Mouse (Mus musculus) forebrain, postnatal 0 days (tissue): ENCODE results near the gene Zbtb12. TPM values are rescaled to one million over a fixed set of nuclear protein-coding genes. Genes with fewer than 3 reads are reported as not detected.

Experiments used
- ATAC-seq: fragments of 200-750 bp; cut with Nextera tagmentation; 2 replicates; pipeline ENCODE4 v1.8.0; 2017; ENCODE audit warnings: mild to moderate bottlenecking, moderate library complexity
- DNase-seq: peaks from one replicate; pipeline ENCODE4 v3.0.0-alpha.2; 2015
- H3K27ac ChIP-seq: fragments of 300-500 bp; sonication (generic); 2 replicates; pipeline ENCODE4 v1.5.1; 2014; ENCODE audit warnings: low read depth, mild to moderate bottlenecking, antibody characterized with exemption, low read length, moderate library complexity, mixed read lengths
- H3K27me3 ChIP-seq: fragments of 300-500 bp; sonication (generic); 2 replicates; pipeline ENCODE4 v1.6.1; 2014; ENCODE audit warnings: mild to moderate bottlenecking, low read length, mixed read lengths; ENCODE audit not compliant: insufficient read depth
- H3K36me3 ChIP-seq: fragments of 300-500 bp; sonication (generic); 2 replicates; pipeline ENCODE4 v1.6.1; 2014; ENCODE audit warnings: mild to moderate bottlenecking, moderate library complexity; ENCODE audit not compliant: insufficient read depth
- H3K4me1 ChIP-seq: fragments of 300-500 bp; sonication (generic); 2 replicates; pipeline ENCODE4 v1.6.1; 2014; ENCODE audit warnings: antibody characterized with exemption; ENCODE audit not compliant: insufficient read depth
- H3K4me2 ChIP-seq: fragments of 300-500 bp; sonication (generic); 2 replicates; pipeline ENCODE4 v1.6.1; 2014; ENCODE audit warnings: low read depth, mild to moderate bottlenecking, moderate library complexity
- H3K4me3 ChIP-seq: fragments of 300-500 bp; sonication (generic); 2 replicates; pipeline ENCODE4 v1.5.1; 2014; ENCODE audit warnings: low read depth, low read length, mixed read lengths
- H3K9ac ChIP-seq: fragments of 300-500 bp; sonication (generic); 2 replicates; pipeline ENCODE4 v1.6.1; 2014; ENCODE audit warnings: mild to moderate bottlenecking
- H3K9me3 ChIP-seq: fragments of 300-500 bp; sonication (generic); 2 replicates; pipeline ENCODE4 v1.6.1; 2016; ENCODE audit warnings: low read length
- CTCF ChIP-seq: sonication (generic); IDR thresholded peaks from 2 replicates; pipeline ENCODE4 v1.5.1; 2016; ENCODE audit warnings: antibody characterized with exemption, control low read depth, low read depth
- WGBS: fragments of 180-500 bp; shearing (Covaris S2); extraction: QIAGEN DNeasy Blood & Tissue Kit; methylation state at CpG from one replicate; pipeline ENCODE4 v1.1.7; 2014; 5-methylcytosine and 5-hydroxymethylcytosine counted together
- polyA plus RNA-seq: library from polyadenylated mRNA; unstranded; fragments of >200 nt; fragmentation: Nextera tagmentation; extraction: Ambion mirVana; gene quantifications from 2 replicates; pipeline ENCODE4 v1.2.1, GENCODE M21; 2015
- total RNA-seq: library from RNA; depleted of rRNA; stranded (reverse); fragments of >200 nt; gene quantifications from 2 replicates; pipeline ENCODE4 v1.2.3, GENCODE M21; 2014

Zbtb12 gene
- total and polyA plus RNA-seq, 2 experiments from 2014 or later = 7.7 to 32.6 TPM

- TF ChIP-seq CTCF = no peak
- no peak overlapping the region for H3K4me2 ChIP-seq
- H3K9ac ChIP-seq = no peak overlapping the region
- ATAC-seq (no peak), DNase-seq (no peak)
- H3K27me3 ChIP-seq = no peaks in the 10 kb centered on the region
- no peaks in the 10 kb centered on the region for H3K9me3 ChIP-seq
- no peaks in the 10 kb centered on the region for H3K4me1 ChIP-seq
- H3K4me3 ChIP-seq = no peak overlapping the region
- H3K36me3 ChIP-seq = peaks cover 34% of the 10 kb centered on the region
- no peak overlapping the region for H3K27ac ChIP-seq
- WGBS = 24% methylated on average over 9 of the region's 11 CpGs
Observed at GRCm38 (mm10) chr17:34915410-34915831, 36.1 kb downstream of the Zbtb12 start.

- DNase-seq (no peak), ATAC-seq (no peak)
- WGBS = 92% methylated on average over 5 of the region's 5 CpGs
- Histone ChIP-seq H3K4me1 (no peaks in the 10 kb centered on the region), H3K27me3 (no peaks in the 10 kb centered on the region), H3K36me3 (peaks cover 25% of the 10 kb centered on the region), H3K4me2 (no peak overlapping the region), H3K27ac (no peak overlapping the region), H3K4me3 (no peak overlapping the region), H3K9me3 (no peaks in the 10 kb centered on the region), H3K9ac (no peak overlapping the region)
- no peak for TF ChIP-seq CTCF
Observed at GRCm38 (mm10) chr17:34916316-34916715, 37.0 kb downstream of the Zbtb12 start.

GRCm38 (mm10) chr17:34917188-34917587, 37.9 kb downstream of the Zbtb12 start:
- TF ChIP-seq CTCF = no peak
- Histone ChIP-seq H3K9ac (no peak overlapping the region), H3K27ac (no peak overlapping the region), H3K36me3 (peaks cover 16% of the 10 kb centered on the region), H3K27me3 (no peaks in the 10 kb centered on the region), H3K4me2 (no peak overlapping the region), H3K4me3 (no peak overlapping the region), H3K9me3 (no peaks in the 10 kb centered on the region), H3K4me1 (no peaks in the 10 kb centered on the region)
- ATAC-seq (no peak), DNase-seq (no peak)
- WGBS = 77% methylated on average over 9 of the region's 9 CpGs

DNA sequence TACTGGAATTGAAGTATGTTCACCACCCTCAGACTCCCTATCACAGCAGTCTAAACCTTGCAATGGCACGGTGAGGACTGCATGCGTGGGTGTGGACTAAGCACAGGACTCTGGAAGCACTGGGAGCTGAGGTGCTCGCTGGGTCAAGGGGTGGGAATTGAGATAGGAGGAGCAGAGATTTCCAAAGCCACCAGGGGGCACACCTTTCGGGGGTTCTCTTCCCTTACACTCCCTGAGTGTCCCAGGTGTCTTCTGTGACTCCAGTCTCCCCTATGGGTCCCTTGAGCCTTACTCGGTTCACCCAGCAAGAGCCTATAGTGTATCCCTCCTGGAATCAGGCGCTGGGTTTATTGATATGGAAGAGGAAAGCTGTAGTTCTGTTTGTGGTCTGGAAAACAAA, 43.7 kb downstream of the Zbtb12 start:
- H3K27me3 ChIP-seq = no peaks in the 10 kb centered on the region
- H3K9ac ChIP-seq = no peak overlapping the region
- H3K4me1 ChIP-seq = no peaks in the 10 kb centered on the region
- no peaks in the 10 kb centered on the region for H3K36me3 ChIP-seq
- H3K27ac ChIP-seq = no peak overlapping the region
- H3K4me2 ChIP-seq = no peak overlapping the region
- WGBS = 53% methylated on average over 6 of the region's 6 CpGs
- no peaks in the 10 kb centered on the region for H3K9me3 ChIP-seq
- no peak for ATAC-seq
- H3K4me3 ChIP-seq = no peak overlapping the region
- DNase-seq = no peak
- no peak for TF ChIP-seq CTCF

DNA sequence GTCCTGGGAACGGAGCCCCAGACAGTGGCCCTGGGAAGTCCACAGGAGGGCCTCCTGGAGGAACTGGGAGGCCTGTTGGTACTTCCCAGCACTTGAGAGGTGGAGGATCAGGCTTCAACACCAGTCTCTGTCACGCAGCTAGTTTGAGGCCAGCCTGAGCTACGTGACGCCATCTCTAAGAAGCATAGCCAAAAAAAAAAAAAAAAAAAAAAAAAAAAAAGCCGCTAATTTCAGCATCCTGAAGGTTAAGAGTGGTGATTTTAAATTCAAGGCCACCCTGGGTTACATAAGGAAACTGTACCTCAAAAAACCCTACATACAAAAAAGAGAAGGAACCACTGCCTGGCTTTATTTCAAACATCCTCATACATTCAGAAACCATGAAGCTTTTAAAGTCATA, 45.0 kb downstream of the Zbtb12 start:
- TF ChIP-seq CTCF = no peak
- Histone ChIP-seq H3K4me3 (no peak overlapping the region), H3K36me3 (no peaks in the 10 kb centered on the region), H3K9me3 (no peaks in the 10 kb centered on the region), H3K9ac (no peak overlapping the region), H3K4me1 (no peaks in the 10 kb centered on the region), H3K27me3 (no peaks in the 10 kb centered on the region), H3K4me2 (no peak overlapping the region), H3K27ac (no peak overlapping the region)
- WGBS = 70% methylated on average over 5 of the region's 5 CpGs
- DNase-seq = no peak
- no peak for ATAC-seq

DNA sequence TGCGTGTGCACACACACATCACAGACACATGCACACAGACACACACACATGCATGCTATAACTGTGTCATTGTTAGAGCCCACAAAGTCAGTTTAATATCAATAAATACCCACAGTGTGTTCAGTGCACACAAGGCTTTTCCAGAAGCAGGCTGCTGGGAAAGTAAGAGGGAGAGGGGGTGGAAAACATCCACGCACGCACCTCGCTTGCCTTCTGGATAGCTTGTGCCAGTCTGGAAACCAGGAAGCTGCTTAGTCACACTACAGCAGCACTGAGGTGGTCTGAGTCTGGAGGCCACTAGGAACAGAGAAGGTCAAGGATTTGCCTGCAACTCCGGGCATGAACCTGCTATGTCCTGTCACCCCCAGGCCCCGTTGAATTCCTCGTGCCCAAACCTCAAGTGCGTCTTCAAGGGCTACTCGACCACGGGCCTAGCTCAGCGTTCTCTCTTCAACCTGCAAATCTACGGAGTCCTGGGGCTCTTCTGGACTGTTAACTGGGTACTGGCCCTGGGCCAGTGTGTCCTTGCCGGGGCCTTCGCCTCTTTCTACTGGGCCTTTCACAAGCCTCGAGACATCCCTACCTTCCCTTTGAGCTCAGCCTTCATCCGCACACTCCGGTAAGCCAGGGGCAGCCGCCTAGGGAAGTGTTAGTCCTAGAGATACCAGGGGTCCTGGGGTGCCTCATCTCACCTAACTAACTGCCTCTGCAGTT, 48.2 kb downstream of the Zbtb12 start:
- Histone ChIP-seq H3K36me3 (no peaks in the 10 kb centered on the region), H3K27ac (no peak overlapping the region), H3K27me3 (no peaks in the 10 kb centered on the region), H3K4me2 (no peak overlapping the region), H3K9me3 (no peaks in the 10 kb centered on the region), H3K9ac (no peak overlapping the region), H3K4me3 (no peak overlapping the region), H3K4me1 (peaks cover 7% of the 10 kb centered on the region)
- ATAC-seq (no peak), DNase-seq (no peak)
- 89% methylated on average over 18 of the region's 18 CpGs for WGBS
- TF ChIP-seq CTCF = no peak

DNA sequence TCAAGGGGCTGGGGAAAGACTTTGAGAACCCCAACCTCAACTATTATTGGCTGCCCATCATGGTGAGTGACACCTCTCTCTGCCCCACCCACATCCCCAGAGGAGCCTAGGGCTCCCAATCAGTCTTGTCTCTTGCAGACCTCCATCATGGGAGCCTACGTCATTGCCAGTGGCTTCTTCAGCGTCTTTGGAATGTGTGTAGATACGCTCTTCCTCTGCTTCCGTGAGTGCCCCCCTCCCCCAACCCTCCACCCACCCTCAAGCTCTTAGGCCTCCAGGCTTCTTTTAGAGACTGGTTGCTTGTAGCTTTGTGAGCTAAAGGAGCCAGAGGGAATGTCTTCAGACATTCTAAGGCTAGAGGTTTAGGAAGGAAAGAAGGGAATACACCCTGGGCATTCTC, 49.6 kb downstream of the Zbtb12 start:
- Histone ChIP-seq H3K36me3 (peaks cover 3% of the 10 kb centered on the region; the same call in 1 of the 2 replicates), H3K9ac (no peak overlapping the region), H3K27me3 (no peaks in the 10 kb centered on the region), H3K27ac (no peak overlapping the region), H3K4me3 (no peak overlapping the region), H3K4me1 (peaks cover 7% of the 10 kb centered on the region), H3K4me2 (no peak overlapping the region), H3K9me3 (no peaks in the 10 kb centered on the region)
- ATAC-seq (no peak), DNase-seq (no peak)
- 77% methylated on average over 4 of the region's 4 CpGs for WGBS
- no peak for TF ChIP-seq CTCF
